Mouse (Mus musculus): ENCODE results near the gene Gm28044. TPM values are rescaled to one million over a fixed set of nuclear protein-coding genes. Genes with fewer than 3 reads are reported as not detected.

The Gm28044 gene
- 2.2 TPM in 1 of 2 replicates, not detected in the other for total RNA-seq (2023)

DNA sequence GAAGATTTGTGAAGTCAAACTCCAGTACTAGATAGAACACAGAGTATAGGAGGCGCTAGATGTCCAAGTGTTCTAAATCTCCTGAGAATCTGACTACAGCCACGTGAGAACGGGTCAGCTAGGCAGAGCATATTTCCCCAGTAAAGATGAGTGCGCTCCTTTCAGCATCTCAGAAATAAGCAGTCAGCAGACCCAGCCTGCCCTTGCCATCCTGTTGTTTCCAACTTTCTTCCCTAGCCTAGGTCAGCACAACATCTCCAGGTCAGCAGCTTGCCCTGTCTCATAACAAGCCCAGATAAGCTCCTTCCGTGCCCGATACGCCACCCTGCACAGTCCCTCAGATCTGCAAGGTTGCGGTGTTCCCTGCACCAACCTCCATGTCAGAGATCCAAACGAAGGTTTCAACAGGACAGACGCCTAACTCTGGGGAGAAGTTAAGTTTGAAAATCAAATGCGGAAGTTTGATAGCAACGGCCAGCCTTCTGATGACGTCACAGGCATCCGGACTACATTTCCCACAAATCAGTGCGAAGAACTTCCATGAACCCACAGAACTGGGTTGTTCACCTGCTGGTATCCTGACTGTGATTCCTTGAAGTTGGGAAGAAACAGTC lies at the start of gene Gm28044, which contains the start of gene Zfp953:
Gene Gm28044 (minus strand): TSS at position 406 of the 614 bp plus-strand sequence.
Gene Zfp953 (minus strand): TSS at position 475 of the 614 bp plus-strand sequence.

DNA sequence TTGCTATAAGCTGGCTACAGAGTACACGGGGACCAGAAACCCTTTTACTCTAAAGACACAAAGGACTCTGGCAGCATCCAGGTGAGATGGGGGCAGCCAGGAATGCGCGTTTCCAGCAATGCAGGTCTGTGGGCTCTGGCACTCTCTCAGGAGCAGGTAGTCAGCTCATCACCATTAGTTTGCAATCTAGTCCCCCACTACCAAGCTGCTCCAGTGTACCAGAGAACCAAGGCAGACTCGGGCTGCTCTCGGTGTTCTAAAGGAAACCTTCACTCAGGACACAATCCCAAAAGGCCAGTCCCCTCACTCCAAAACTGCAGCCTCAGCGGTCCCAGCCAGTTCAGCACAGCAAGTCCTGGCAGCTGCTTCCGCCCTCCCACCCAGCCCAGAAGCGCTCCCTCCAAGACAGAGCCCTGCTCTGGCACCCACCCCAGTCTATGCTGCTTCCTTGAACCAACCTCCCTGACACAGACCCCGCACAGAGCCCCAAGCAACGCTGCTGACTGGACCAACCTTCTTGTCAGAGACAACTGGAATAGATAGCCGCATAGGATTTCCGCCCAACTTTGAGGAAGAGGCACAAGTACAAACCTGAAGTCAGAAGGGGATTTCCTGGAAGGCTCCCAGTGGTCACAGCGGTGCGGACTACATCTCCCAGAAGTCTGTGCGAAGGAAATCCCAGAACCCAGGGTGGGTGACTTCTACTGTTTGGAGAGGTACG lies 39.0 kb upstream of the Gm28044 start, which contains the start of gene Zfp429:
Gene Zfp429 (minus strand): TSS at position 637 of the 721 bp plus-strand sequence.

DNA sequence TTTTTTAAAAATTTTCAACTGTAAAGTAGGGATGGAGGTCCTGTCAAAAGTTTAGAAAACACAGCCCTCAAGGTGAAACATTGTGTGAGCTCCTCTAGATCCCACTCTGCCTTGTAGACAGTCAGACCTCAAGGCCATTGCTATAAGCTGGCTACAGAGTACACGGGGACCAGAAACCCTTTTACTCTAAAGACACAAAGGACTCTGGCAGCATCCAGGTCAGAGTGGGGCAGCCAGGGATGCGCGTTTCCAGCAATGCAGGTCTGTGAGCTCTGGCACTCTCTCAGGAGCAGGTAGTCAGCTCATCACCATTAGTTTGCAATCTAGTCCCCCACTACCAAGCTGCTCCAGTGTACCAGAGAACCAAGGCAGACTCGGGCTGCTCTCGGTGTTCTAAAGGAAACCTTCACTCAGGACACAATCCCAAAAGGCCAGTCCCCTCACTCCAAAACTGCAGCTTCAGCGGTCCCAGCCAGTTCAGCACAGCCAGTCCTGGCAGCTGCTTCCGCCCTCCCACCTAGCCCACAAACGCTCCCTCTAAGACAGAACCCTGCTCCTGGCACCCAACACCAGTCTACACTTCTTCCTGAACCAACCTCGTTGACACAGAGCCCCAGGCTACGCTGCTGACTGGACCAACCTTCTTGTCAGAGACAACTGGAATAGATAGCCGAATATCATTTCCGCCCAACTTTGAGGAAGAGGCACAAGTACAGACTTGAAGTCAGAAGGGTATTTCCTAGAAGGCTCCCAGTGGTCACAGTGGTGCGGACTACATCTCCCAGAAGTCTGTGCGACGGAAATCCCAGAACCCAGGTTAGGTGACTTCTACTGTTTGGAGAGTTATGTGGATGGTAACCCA lies 14.9 kb upstream of the Gm28044 start, which contains the start of the genes Gm28041 and Zfp456:
Gene Gm28041 (minus strand): TSS at position 684 of the 862 bp plus-strand sequence.
Gene Zfp456 (minus strand): TSS at position 761 of the 862 bp plus-strand sequence.

DNA sequence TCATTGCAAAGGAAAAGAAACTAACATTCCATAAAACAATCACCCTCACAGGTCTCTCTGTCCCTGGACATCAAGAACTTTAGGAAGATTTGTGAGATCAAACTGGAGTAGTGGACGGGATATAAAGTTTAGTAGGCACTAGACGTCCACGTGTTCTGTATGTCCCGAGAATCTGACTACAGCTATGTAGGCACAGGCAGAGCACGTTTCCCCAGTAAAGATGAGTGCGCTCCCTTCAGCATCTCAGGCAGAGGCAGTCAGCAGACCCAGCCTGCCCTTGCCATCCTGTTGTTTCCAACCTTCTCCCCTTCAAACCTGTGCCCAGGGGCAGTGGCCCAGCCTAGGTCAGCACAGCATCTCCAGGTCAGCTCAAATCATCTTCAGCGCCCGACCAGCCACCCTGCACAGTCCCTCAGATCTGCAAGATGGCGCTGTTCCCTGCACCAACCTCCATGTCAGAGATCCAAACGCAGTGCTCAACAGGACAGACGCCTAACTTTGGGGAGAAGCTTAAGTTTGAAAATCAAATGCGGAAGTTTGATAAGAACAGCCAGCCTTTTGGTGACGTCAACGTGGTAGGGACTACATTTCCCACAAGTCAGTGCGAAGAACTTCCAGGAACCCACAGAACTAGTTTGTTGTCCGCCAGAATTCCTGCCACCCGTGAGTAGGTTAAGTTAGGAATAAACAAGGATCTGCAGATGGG lies 28.2 kb downstream of the Gm28044 start, which contains the start of gene Zfp595:
Gene Zfp595 (minus strand): TSS at position 552 of the 706 bp plus-strand sequence.

DNA sequence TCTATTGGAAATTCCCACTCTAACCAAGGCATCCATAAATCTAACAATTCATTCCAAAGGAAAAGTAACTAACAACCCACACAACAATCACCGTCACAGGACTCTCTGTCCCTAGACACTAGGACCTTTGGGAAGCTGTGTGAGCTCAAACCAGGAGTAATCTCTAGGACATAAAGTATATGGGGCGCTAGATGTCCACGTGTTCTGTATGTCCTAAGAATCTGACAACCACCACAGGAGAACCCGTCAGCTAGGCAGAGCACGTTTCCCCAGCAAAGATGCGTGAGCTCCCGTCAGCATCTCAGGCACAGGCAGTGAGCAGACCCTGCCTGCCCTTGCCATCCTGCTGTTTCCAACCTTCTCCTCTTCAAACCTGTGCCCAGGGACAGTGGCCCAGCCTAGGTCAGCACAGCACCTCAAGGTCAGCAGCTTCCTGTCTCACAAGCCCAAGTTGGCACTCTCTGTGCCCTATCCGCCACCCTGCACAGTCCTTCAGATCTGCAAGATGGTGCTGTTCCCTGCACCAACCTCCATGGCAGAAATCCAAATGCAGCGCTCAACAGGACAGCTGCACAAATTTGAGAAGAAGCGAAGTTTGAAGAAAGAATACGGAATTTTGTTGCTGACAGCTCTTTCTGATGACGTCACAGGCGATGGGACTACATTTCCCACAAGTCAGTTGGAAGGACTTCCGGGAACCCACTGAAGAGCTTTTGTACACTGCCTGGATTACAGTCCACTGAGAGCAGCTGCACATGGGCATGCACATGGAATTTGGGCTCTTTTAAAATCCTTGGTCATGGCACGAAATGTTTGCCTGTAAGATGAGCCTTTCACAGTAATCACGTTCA lies 54.3 kb downstream of the Gm28044 start, which contains the start of gene Zfp457:
Gene Zfp457 (minus strand): TSS at position 664 of the 851 bp plus-strand sequence.

DNA sequence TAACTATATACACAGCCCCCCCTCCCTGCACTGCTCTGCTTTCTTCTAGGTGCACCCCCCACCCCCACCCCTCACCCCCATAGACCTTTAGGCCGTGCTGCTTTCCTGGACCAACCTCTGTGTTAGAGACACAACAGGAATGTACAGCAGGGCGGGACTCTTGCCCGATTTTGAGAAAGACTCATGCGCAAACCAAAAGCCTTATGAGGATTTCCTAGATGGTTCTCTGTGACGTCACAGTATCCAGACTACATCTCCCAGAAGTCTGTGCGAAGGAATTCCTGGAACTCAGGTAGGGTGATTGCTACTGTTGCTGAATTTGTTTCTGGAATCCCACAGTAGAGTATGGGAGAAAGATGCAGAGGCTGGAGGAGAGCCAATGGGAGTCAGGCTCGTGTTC lies 82.0 kb downstream of the Gm28044 start, which contains the start of gene Zfp458:
Gene Zfp458 (minus strand): TSS at position 153 of the 400 bp plus-strand sequence.

Other genes starting within 250 kb of the Gm28044 start
- 0.19 TPM in 1 of 2 replicates, not detected in the other for gene Rslcan18, start 244.3 kb downstream of the Gm28044 start, total RNA-seq (2023)
- gene Zfp759, start 238.9 kb downstream of the Gm28044 start, total RNA-seq (2023): 0.76 and 1.1 TPM in 2 replicates
- 0.41 and 0.95 TPM in 2 replicates for gene Rsl1, start 187.4 kb downstream of the Gm28044 start, total RNA-seq (2023)
- gene Zfp455, start 166.0 kb downstream of the Gm28044 start, total RNA-seq (2023): 0.35 and 0.39 TPM in 2 replicates
- gene Zfp458, start 82.1 kb downstream of the Gm28044 start, total RNA-seq (2023): 1.1 and 1.6 TPM in 2 replicates
- gene Zfp457, start 54.1 kb downstream of the Gm28044 start, total RNA-seq (2023): 0.36 and 0.60 TPM in 2 replicates
- 4.2 and 7.0 TPM in 2 replicates for gene Zfp595, start 28.0 kb downstream of the Gm28044 start, total RNA-seq (2023)
- gene Zfp953, start 69 bp upstream of the Gm28044 start, total RNA-seq (2023): 3.7 and 4.8 TPM in 2 replicates
- 2.3 TPM in 1 of 2 replicates, not detected in the other for gene Gm28041, start 15.2 kb upstream of the Gm28044 start, total RNA-seq (2023)
- gene Zfp456, start 15.3 kb upstream of the Gm28044 start, total RNA-seq (2023): 0.84 and 1.7 TPM in 2 replicates
- 4.1 and 4.7 TPM in 2 replicates for gene Zfp429, start 39.3 kb upstream of the Gm28044 start, total RNA-seq (2023)
- gene Zfp459, start 60.9 kb upstream of the Gm28044 start, total RNA-seq (2023): 0.16 TPM in 1 of 2 replicates, not detected in the other
- 2.3 TPM in 2 replicates for gene Zfp874a, start 91.1 kb upstream of the Gm28044 start, total RNA-seq (2023)
- 4.4 and 8.0 TPM in 2 replicates for gene Zfp874b, start 123.7 kb upstream of the Gm28044 start, total RNA-seq (2023)
- 2.2 and 3.5 TPM in 2 replicates for gene Zfp58, start 140.0 kb upstream of the Gm28044 start, total RNA-seq (2023)
- not detected in 2 replicates for gene Gm26965, start 165.6 kb upstream of the Gm28044 start, total RNA-seq (2023)
- 7.5 and 8.5 TPM in 2 replicates for gene Zfp87, start 165.6 kb upstream of the Gm28044 start, total RNA-seq (2023)
- 2.6 and 4.2 TPM in 2 replicates for gene Zfp748, start 193.3 kb upstream of the Gm28044 start, total RNA-seq (2023)
- gene Zfp729b, start 249.2 kb upstream of the Gm28044 start, total RNA-seq (2023): 9.9 and 12.7 TPM in 2 replicates

Measured in neutrophil, adult 65 days (primary cell).